Mouse (Mus musculus): ENCODE measurements around the gene Mrps27.

- TF ChIP-seq EP300 (optimal IDR thresholded peaks at IDR 0.05) (no peak), CTCF (IDR thresholded peaks at IDR 0.05; ENCODE audit: low read depth) (no peak)
Observed at GRCm38 (mm10) chr13:99391417-99391816, 46.8 kb downstream of the Mrps27 start.

Measured in stomach, postnatal 0 days (tissue).